Mouse (Mus musculus): Measurements from ENCODE around the gene Nfib. TPM values are rescaled to one million over a fixed set of nuclear protein-coding genes. Genes with fewer than 3 reads are reported as not detected.
A peak's percentile ranks its signal among the peaks of the same experiment; 100 is the strongest.

Nfib gene
- 71.3 and 81.2 TPM in 2 replicates for polyA plus RNA-seq (2015; fragmentation: Nextera tagmentation; extraction: Ambion mirVana)

- peak; percentile 87 for ATAC-seq (ENCODE audit: low read depth)
- H3K9me3 ChIP-seq: no peaks in the 10 kb centered on the region
- H3K4me2 ChIP-seq: peak within 1 kb of the TSS; percentile 48
- no peaks in the 10 kb centered on the region for H3K27me3 ChIP-seq
- WGBS: 24% methylated on average over 23 of the region's 23 CpGs
- peak within 1 kb of the TSS; percentile 19 for H3K4me3 ChIP-seq
- no peaks in the 10 kb centered on the region for H3K36me3 ChIP-seq
- H3K4me1 ChIP-seq (replicated peaks): peaks cover 39% of the 10 kb centered on the region
- H3K27ac ChIP-seq (replicated peaks): peak within 1 kb of the TSS; percentile 69
- peak within 1 kb of the TSS; percentile 31; the same call in 1 of the 2 replicates for H3K9ac ChIP-seq
These were observed at the start of gene Nfib for GRCm38 (mm10) chr4:82704841-82705794. Nfib (minus strand) TSS chr4:82705750.

- Histone ChIP-seq H3K27ac (replicated peaks) (no peak overlapping the region), H3K36me3 (no peaks in the 10 kb centered on the region), H3K4me2 (no peak overlapping the region), H3K9me3 (no peaks in the 10 kb centered on the region), H3K9ac (no peak overlapping the region), H3K4me1 (replicated peaks) (no peaks in the 10 kb centered on the region), H3K27me3 (no peaks in the 10 kb centered on the region), H3K4me3 (no peak overlapping the region)
- ATAC-seq (ENCODE audit: low read depth): no peak
- 78% methylated on average over 5 of the region's 5 CpGs for WGBS
These were observed 30.2 kb upstream of the Nfib start for GRCm38 (mm10) chr4:82735764-82736163.

- no peak for ATAC-seq (ENCODE audit: low read depth)
- 88% methylated on average over 22 of the region's 22 CpGs for WGBS
- no peaks in the 10 kb centered on the region for H3K36me3 ChIP-seq
- H3K4me2 ChIP-seq: no peak overlapping the region
- H3K4me3 ChIP-seq: no peak overlapping the region
- no peak overlapping the region for H3K9ac ChIP-seq
- H3K4me1 ChIP-seq (replicated peaks): no peaks in the 10 kb centered on the region; the same call in 1 of the 2 replicates
- H3K27ac ChIP-seq (replicated peaks): no peak overlapping the region
- no peaks in the 10 kb centered on the region for H3K9me3 ChIP-seq
- H3K27me3 ChIP-seq: no peaks in the 10 kb centered on the region
These were observed 29.4 kb upstream of the Nfib start for GRCm38 (mm10) chr4:82734765-82735481.

- Histone ChIP-seq H3K9ac (no peak overlapping the region), H3K4me1 (replicated peaks) (no peaks in the 10 kb centered on the region; the same call in 1 of the 2 replicates), H3K4me3 (no peak overlapping the region), H3K4me2 (no peak overlapping the region), H3K27ac (replicated peaks) (no peak overlapping the region), H3K9me3 (no peaks in the 10 kb centered on the region), H3K27me3 (no peaks in the 10 kb centered on the region), H3K36me3 (no peaks in the 10 kb centered on the region)
- ATAC-seq (ENCODE audit: low read depth): no peak
- 63% methylated on average over 5 of the region's 5 CpGs for WGBS
These were observed 28.8 kb upstream of the Nfib start for GRCm38 (mm10) chr4:82734348-82734747.

GRCm38 (mm10) chr4:82733636-82734035 is 28.1 kb upstream of the Nfib start:
- H3K9me3 ChIP-seq: no peaks in the 10 kb centered on the region
- no peaks in the 10 kb centered on the region for H3K36me3 ChIP-seq
- H3K9ac ChIP-seq: no peak overlapping the region
- ATAC-seq (ENCODE audit: low read depth): no peak
- no peak overlapping the region for H3K27ac ChIP-seq (replicated peaks)
- H3K4me2 ChIP-seq: no peak overlapping the region
- 76% methylated on average over 3 of the region's 3 CpGs for WGBS
- H3K4me1 ChIP-seq (replicated peaks): no peaks in the 10 kb centered on the region; the same call in 1 of the 2 replicates
- H3K4me3 ChIP-seq: no peak overlapping the region
- H3K27me3 ChIP-seq: no peaks in the 10 kb centered on the region

GRCm38 (mm10) chr4:82730248-82730887 is 24.8 kb upstream of the Nfib start:
- Histone ChIP-seq H3K27ac (replicated peaks) (peak overlapping the region; percentile 68), H3K9me3 (no peaks in the 10 kb centered on the region), H3K4me2 (no peak overlapping the region), H3K9ac (no peak overlapping the region), H3K4me1 (replicated peaks) (no peaks in the 10 kb centered on the region; the same call in 1 of the 2 replicates), H3K36me3 (no peaks in the 10 kb centered on the region), H3K4me3 (no peak overlapping the region), H3K27me3 (no peaks in the 10 kb centered on the region)
- WGBS: 41% methylated on average over 5 of the region's 5 CpGs
- ATAC-seq (ENCODE audit: low read depth): peak; percentile 75

- Histone ChIP-seq H3K36me3 (no peaks in the 10 kb centered on the region), H3K4me2 (no peak overlapping the region), H3K4me1 (replicated peaks) (no peaks in the 10 kb centered on the region), H3K4me3 (no peak overlapping the region), H3K27me3 (no peaks in the 10 kb centered on the region), H3K9me3 (peaks cover 12% of the 10 kb centered on the region), H3K9ac (no peak overlapping the region), H3K27ac (replicated peaks) (no peak overlapping the region)
- 63% methylated on average over 10 of the region's 10 CpGs for WGBS
- ATAC-seq (ENCODE audit: low read depth): no peak
These were observed 18.5 kb upstream of the Nfib start for GRCm38 (mm10) chr4:82724058-82724457.

- no peak overlapping the region for H3K27ac ChIP-seq (replicated peaks)
- no peak for ATAC-seq (ENCODE audit: low read depth)
- 90% methylated on average over 8 of the region's 8 CpGs for WGBS
These were observed 17.5 kb upstream of the Nfib start for GRCm38 (mm10) chr4:82723048-82723447.

GRCm38 (mm10) chr4:82715833-82716232 is 10.3 kb upstream of the Nfib start:
- Histone ChIP-seq H3K4me1 (replicated peaks) (no peaks in the 10 kb centered on the region), H3K4me3 (no peak overlapping the region), H3K36me3 (no peaks in the 10 kb centered on the region), H3K4me2 (no peak overlapping the region), H3K9ac (no peak overlapping the region), H3K27me3 (no peaks in the 10 kb centered on the region), H3K27ac (replicated peaks) (no peak overlapping the region), H3K9me3 (peaks cover 14% of the 10 kb centered on the region)
- ATAC-seq (ENCODE audit: low read depth): no peak
- WGBS: 85% methylated on average over 2 of the region's 2 CpGs

More at GRCm38 (mm10) chr4:82723048-82723447, 17.5 kb upstream of the Nfib start:
- Histone ChIP-seq H3K9ac (no peak overlapping the region), H3K9me3 (peaks cover 14% of the 10 kb centered on the region), H3K4me1 (replicated peaks) (no peaks in the 10 kb centered on the region), H3K4me3 (no peak overlapping the region), H3K27me3 (no peaks in the 10 kb centered on the region), H3K36me3 (no peaks in the 10 kb centered on the region), H3K4me2 (no peak overlapping the region)

- no peak overlapping the region for H3K27ac ChIP-seq (replicated peaks)
- ATAC-seq (ENCODE audit: low read depth): no peak
- 79% methylated on average over 7 of the region's 7 CpGs for WGBS
These were observed 6.2 kb upstream of the Nfib start for GRCm38 (mm10) chr4:82711611-82712295.

GRCm38 (mm10) chr4:82709666-82710065 is 4.1 kb upstream of the Nfib start:
- H3K4me2 ChIP-seq: no peak overlapping the region
- ATAC-seq (ENCODE audit: low read depth): no peak

More at GRCm38 (mm10) chr4:82711611-82712295, 6.2 kb upstream of the Nfib start:
- Histone ChIP-seq H3K4me1 (replicated peaks) (no peaks in the 10 kb centered on the region), H3K9me3 (no peaks in the 10 kb centered on the region), H3K36me3 (no peaks in the 10 kb centered on the region), H3K27me3 (no peaks in the 10 kb centered on the region), H3K4me3 (no peak overlapping the region), H3K9ac (no peak overlapping the region), H3K4me2 (no peak overlapping the region)

More at GRCm38 (mm10) chr4:82709666-82710065, 4.1 kb upstream of the Nfib start:
- Histone ChIP-seq H3K4me1 (replicated peaks) (peaks cover 18% of the 10 kb centered on the region), H3K36me3 (no peaks in the 10 kb centered on the region), H3K27ac (replicated peaks) (no peak overlapping the region), H3K4me3 (no peak overlapping the region), H3K9me3 (no peaks in the 10 kb centered on the region), H3K9ac (no peak overlapping the region), H3K27me3 (no peaks in the 10 kb centered on the region)
- 75% methylated on average over 6 of the region's 6 CpGs for WGBS

All from neural tube, embryonic 13.5 days (tissue).